18 mouse cellular contexts compared by ENCODE assay signal in the genomic region with DNA sequence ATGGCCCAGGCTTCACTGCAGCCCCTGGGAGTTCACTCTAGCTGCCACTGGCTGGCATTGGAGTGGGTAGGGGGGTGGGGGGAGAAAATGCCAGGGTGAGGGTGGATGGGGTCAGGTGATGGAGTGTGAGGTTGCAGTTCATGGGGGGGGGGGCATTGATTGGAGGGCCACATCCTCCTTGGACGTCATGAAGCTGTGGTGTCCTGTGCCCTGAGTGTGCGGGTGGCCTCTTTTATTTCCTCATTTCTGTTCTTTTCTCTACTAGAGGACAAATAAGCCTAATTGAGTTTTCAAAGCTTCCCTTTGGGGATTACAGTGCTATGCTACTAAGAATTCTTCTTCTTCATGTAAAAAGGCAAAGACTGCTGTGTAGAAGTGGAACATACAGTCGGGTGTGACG.
A peak's percentile ranks its signal among the peaks of the same experiment; 100 is the strongest.
DNase-seq lines count a peak whose midpoint lies in the region; ATAC-seq and TF ChIP-seq lines count a peak whose summit lies in the region.
"Had no signal": no experiment of that assay in that cellular context is flagged by ENCODE, and none has a peak within 500 bp of the region (broad histone marks: within the 10 kb centered on the region; RNA-seq: fewer than 3 reads in every experiment).

No protein-coding gene starts in this region.

- 0 out of 2 replicates have a peak, but pooled peaks have one; percentile 12 for ATAC-seq in forebrain, embryonic 14.5 days
- ATAC-seq in forebrain, embryonic 12.5 days (ENCODE audit: low FRiP score): no peak
- ATAC-seq in hindbrain, embryonic 16.5 days: no peak
- ATAC-seq in hindbrain, postnatal 0 days: no peak
- ATAC-seq in megakaryocyte, adult 5-6 weeks (ENCODE audit: poor library complexity, severe bottlenecking): 0 out of 2 replicates have a peak, but pooled peaks have one; percentile 33

- no peak for DNase-seq in forebrain, embryonic 14.5 days (ENCODE audit: low spot score)
- DNase-seq in hindbrain, postnatal 0 days (ENCODE audit: low spot score): no peak
- DNase-seq in layer of hippocampus, postnatal 10 days (ENCODE audit: low spot score in 2 of 2): no peak
- DNase-seq in urinary bladder, postnatal 36 days (ENCODE audit: low spot score in 2 of 2): no peak
- DNase-seq: adrenal gland, adult 8-10 months; adrenal gland, postnatal 14 days; adrenal gland, postnatal 36 days; cerebellum, adult 11-12 months; cerebellum, adult 2 months; cerebellum, adult 9-10 months; cerebellum, postnatal 10 days; cerebellum, postnatal 25 days had no signal

- H3K27me3 ChIP-seq in forebrain, embryonic 14.5 days (replicated peaks; ENCODE audit: control insufficient read depth, insufficient read depth, low read length): no peaks in the 10 kb centered on the region
- no peaks in the 10 kb centered on the region for H3K27me3 ChIP-seq in forebrain, embryonic 12.5 days
- no peaks in the 10 kb centered on the region for H3K27me3 ChIP-seq in hindbrain, embryonic 16.5 days (replicated peaks; ENCODE audit: control insufficient read depth, insufficient read depth, low read length)
- no peaks in the 10 kb centered on the region for H3K27me3 ChIP-seq in hindbrain, postnatal 0 days (ENCODE audit: insufficient read depth, low read length)
- H3K27me3 ChIP-seq: embryonic facial prominence, embryonic 12.5 days had no signal

- no peaks in the 10 kb centered on the region for H3K9me3 ChIP-seq in forebrain, embryonic 14.5 days (replicated peaks; ENCODE audit: control insufficient read depth, low read length)
- no peaks in the 10 kb centered on the region for H3K9me3 ChIP-seq in forebrain, embryonic 12.5 days
- no peaks in the 10 kb centered on the region for H3K9me3 ChIP-seq in hindbrain, embryonic 16.5 days (ENCODE audit: control insufficient read depth, low read length)
- H3K9me3 ChIP-seq in hindbrain, postnatal 0 days (ENCODE audit: low read length): no peaks in the 10 kb centered on the region
- H3K9me3 ChIP-seq: embryonic facial prominence, embryonic 10.5 days; embryonic facial prominence, embryonic 12.5 days had no signal

- H3K4me1 ChIP-seq in forebrain, embryonic 14.5 days (ENCODE audit: control insufficient read depth, insufficient read depth, low read length): no peaks in the 10 kb centered on the region
- 0 out of 2 replicates have a peak, but pooled peaks cover 4% of the 10 kb centered on the region for H3K4me1 ChIP-seq in forebrain, embryonic 12.5 days
- no peaks in the 10 kb centered on the region for H3K4me1 ChIP-seq in hindbrain, embryonic 16.5 days (ENCODE audit: control insufficient read depth, insufficient read depth, low read depth, low read length)
- no peaks in the 10 kb centered on the region for H3K4me1 ChIP-seq in hindbrain, postnatal 0 days (ENCODE audit: insufficient read depth, low read length)

- no peak overlapping the region for H3K27ac ChIP-seq in forebrain, embryonic 14.5 days (ENCODE audit: low read depth, low read length)
- H3K27ac ChIP-seq in forebrain, embryonic 12.5 days: no peak overlapping the region
- peak overlapping the region; percentile 32; the same call in 1 of the 2 replicates for H3K27ac ChIP-seq in hindbrain, embryonic 16.5 days (ENCODE audit: low read depth, low read length)
- no peak overlapping the region for H3K27ac ChIP-seq in hindbrain, postnatal 0 days
- H3K27ac ChIP-seq: embryonic facial prominence, embryonic 10.5 days; embryonic facial prominence, embryonic 12.5 days had no signal

- 86% methylated on average over 4 of the region's 4 CpGs for WGBS in forebrain, embryonic 14.5 days
- WGBS in forebrain, embryonic 12.5 days: 90% methylated on average over 4 of the region's 4 CpGs
- WGBS in hindbrain, embryonic 16.5 days: 80% methylated on average over 4 of the region's 4 CpGs
- 88% methylated on average over 4 of the region's 4 CpGs for WGBS in hindbrain, postnatal 0 days

- no peak overlapping the region for H3K4me2 ChIP-seq in forebrain, embryonic 14.5 days (ENCODE audit: low read length)
- no peak overlapping the region for H3K4me2 ChIP-seq in forebrain, embryonic 12.5 days
- H3K4me2 ChIP-seq in hindbrain, embryonic 16.5 days (ENCODE audit: low read length): no peak overlapping the region
- no peak overlapping the region for H3K4me2 ChIP-seq in hindbrain, postnatal 0 days (ENCODE audit: low read depth, low read length)
- H3K4me2 ChIP-seq: embryonic facial prominence, embryonic 12.5 days had no signal

- H3K9ac ChIP-seq in forebrain, embryonic 14.5 days (ENCODE audit: low read length): no peak overlapping the region
- no peak overlapping the region for H3K9ac ChIP-seq in forebrain, embryonic 12.5 days
- H3K9ac ChIP-seq in hindbrain, embryonic 16.5 days (ENCODE audit: low read depth, low read length): no peak overlapping the region
- no peak overlapping the region for H3K9ac ChIP-seq in hindbrain, postnatal 0 days (replicated peaks; ENCODE audit: low read length)
- H3K9ac ChIP-seq: embryonic facial prominence, embryonic 12.5 days; forebrain, postnatal 0 days had no signal

- no peak overlapping the region for H3K4me3 ChIP-seq in forebrain, embryonic 14.5 days (ENCODE audit: low read depth, low read length)
- H3K4me3 ChIP-seq in forebrain, embryonic 12.5 days (replicated peaks): no peak overlapping the region
- H3K4me3 ChIP-seq in hindbrain, embryonic 16.5 days (ENCODE audit: low read length): no peak overlapping the region
- H3K4me3 ChIP-seq in hindbrain, postnatal 0 days (ENCODE audit: low read length): no peak overlapping the region
- H3K4me3 ChIP-seq: embryonic facial prominence, embryonic 10.5 days; embryonic facial prominence, embryonic 12.5 days had no signal

- TF ChIP-seq CTCF in hindbrain, postnatal 0 days (IDR thresholded peaks at IDR 0.05; ENCODE audit: low read depth): no peak

- H3K36me3 ChIP-seq in forebrain, embryonic 14.5 days (ENCODE audit: control insufficient read depth, insufficient read depth, low read length): peaks cover 78% of the 10 kb centered on the region
- peaks cover 84% of the 10 kb centered on the region for H3K36me3 ChIP-seq in forebrain, embryonic 12.5 days (replicated peaks)
- H3K36me3 ChIP-seq in hindbrain, embryonic 16.5 days (ENCODE audit: control insufficient read depth, insufficient read depth, low read length): 0 out of 2 replicates have a peak, but pooled peaks cover 4% of the 10 kb centered on the region
- H3K36me3 ChIP-seq in hindbrain, postnatal 0 days (ENCODE audit: insufficient read depth, low read length): peaks cover 23% of the 10 kb centered on the region

Comparison
In these comparisons a context has a peak if more than half of its experiments do, and no peak if none do; other contexts are left out.
1. ATAC-seq: peak in forebrain, embryonic 14.5 days (single experiment) and megakaryocyte, adult 5-6 weeks (single experiment); none in forebrain, embryonic 12.5 days (single experiment), hindbrain, embryonic 16.5 days (single experiment) and hindbrain, postnatal 0 days (single experiment).